Mouse (Mus musculus): ENCODE data around the gene Sebox. TPM values are rescaled to one million over a fixed set of nuclear protein-coding genes. Genes with fewer than 3 reads are reported as not detected.

Gene Sebox
- polyA plus RNA-seq, 1 experiment, result 14.7 TPM

DNA sequence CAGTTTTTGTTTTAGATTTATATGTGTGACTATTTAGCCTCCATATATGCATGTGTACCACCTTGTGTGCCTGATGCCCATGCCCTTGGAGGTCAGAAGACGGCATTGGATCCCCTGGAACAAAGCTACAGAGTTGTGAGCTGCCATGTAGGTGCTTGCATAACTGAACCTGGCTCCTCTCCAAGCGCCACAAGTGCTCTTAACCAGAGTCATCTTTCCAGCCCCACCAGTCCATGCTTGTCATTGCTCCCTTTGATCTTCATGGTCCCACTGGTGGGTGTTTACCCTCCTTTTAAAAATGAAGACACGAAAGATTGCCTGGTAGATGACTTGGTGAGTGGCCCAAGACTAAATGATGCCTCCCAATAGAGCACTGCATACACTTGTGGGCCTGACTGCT, 37.1 kb downstream of the Sebox start:
- TF ChIP-seq CTCF (IDR thresholded peaks at IDR 0.05; ENCODE audit: borderline replicate concordance, insufficient read depth, low read depth, low read length) (no peak), POLR2A (IDR thresholded peaks at IDR 0.05; ENCODE audit: borderline replicate concordance, insufficient read depth, low read length) (no peak)
- no peak for DNase-seq
- 81% methylated on average over 3 of the region's 3 CpGs for WGBS
- Histone ChIP-seq H3K27ac (ENCODE audit: insufficient read depth, low read length) (no peak overlapping the region), H3K4me3 (replicated peaks; ENCODE audit: insufficient read depth, low read depth, low read length) (no peak overlapping the region), H3K27me3 (ENCODE audit: control insufficient read depth, insufficient read depth, low read length) (no peaks in the 10 kb centered on the region), H3K4me1 (ENCODE audit: control insufficient read depth, insufficient read depth, low read length) (0 out of 2 replicates have a peak, but pooled peaks cover 6% of the 10 kb centered on the region)

DNA sequence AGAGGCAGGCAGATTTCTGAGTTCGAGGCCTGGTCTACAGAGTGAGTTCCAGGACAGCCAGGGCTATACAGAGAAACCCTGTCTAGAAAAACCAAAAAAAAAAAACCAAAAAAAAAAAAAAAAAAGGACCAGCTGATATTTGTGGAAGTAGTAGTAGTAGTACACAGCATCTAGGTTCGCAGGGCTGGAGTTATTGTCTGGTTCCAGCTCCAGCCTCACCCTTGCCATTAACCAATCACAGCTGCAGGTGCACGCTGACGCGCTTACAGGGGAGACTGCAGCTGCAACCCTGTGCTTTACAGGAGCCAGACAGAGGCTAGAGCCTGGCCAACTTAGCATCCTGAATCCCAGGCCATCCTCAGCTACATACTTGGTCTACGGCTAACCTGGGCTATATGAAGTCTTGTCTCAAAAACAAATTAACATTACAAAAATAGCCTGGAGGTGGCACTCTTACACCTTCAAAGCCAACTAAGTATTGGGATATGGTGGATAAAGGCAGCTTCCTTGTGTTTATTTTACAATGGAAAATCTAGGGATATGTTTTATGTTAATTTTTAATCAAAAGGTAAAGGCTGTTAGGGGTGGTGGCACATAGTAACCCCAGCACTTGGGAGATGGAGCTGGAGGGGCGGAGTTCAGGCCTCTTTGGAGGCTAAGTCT, 41.3 kb downstream of the Sebox start:
- TF ChIP-seq CTCF (IDR thresholded peaks at IDR 0.05; ENCODE audit: borderline replicate concordance, insufficient read depth, low read depth, low read length) (no peak), POLR2A (IDR thresholded peaks at IDR 0.05; ENCODE audit: borderline replicate concordance, insufficient read depth, low read length) (no peak)
- Histone ChIP-seq H3K4me3 (replicated peaks; ENCODE audit: insufficient read depth, low read depth, low read length) (no peak overlapping the region), H3K4me1 (ENCODE audit: control insufficient read depth, insufficient read depth, low read length) (no peaks in the 10 kb centered on the region), H3K27ac (ENCODE audit: insufficient read depth, low read length) (no peak overlapping the region), H3K27me3 (ENCODE audit: control insufficient read depth, insufficient read depth, low read length) (no peaks in the 10 kb centered on the region)
- DNase-seq, result no peak
- WGBS, result 96% methylated on average over 7 of the region's 7 CpGs

- Histone ChIP-seq H3K4me1 (ENCODE audit: control insufficient read depth, insufficient read depth, low read length) (no peaks in the 10 kb centered on the region), H3K27me3 (ENCODE audit: control insufficient read depth, insufficient read depth, low read length) (no peaks in the 10 kb centered on the region), H3K4me3 (replicated peaks; ENCODE audit: insufficient read depth, low read depth, low read length) (no peak overlapping the region), H3K27ac (ENCODE audit: insufficient read depth, low read length) (no peak overlapping the region)
- 77% methylated on average over 8 of the region's 8 CpGs for WGBS
- TF ChIP-seq POLR2A (IDR thresholded peaks at IDR 0.05; ENCODE audit: borderline replicate concordance, insufficient read depth, low read length), result no peak
- no peak for TF ChIP-seq CTCF (IDR thresholded peaks at IDR 0.05; ENCODE audit: borderline replicate concordance, insufficient read depth, low read depth, low read length)
- no peak for DNase-seq
Measured at GRCm38 (mm10) chr11:78545181-78545580, 41.9 kb downstream of the Sebox start.

DNA sequence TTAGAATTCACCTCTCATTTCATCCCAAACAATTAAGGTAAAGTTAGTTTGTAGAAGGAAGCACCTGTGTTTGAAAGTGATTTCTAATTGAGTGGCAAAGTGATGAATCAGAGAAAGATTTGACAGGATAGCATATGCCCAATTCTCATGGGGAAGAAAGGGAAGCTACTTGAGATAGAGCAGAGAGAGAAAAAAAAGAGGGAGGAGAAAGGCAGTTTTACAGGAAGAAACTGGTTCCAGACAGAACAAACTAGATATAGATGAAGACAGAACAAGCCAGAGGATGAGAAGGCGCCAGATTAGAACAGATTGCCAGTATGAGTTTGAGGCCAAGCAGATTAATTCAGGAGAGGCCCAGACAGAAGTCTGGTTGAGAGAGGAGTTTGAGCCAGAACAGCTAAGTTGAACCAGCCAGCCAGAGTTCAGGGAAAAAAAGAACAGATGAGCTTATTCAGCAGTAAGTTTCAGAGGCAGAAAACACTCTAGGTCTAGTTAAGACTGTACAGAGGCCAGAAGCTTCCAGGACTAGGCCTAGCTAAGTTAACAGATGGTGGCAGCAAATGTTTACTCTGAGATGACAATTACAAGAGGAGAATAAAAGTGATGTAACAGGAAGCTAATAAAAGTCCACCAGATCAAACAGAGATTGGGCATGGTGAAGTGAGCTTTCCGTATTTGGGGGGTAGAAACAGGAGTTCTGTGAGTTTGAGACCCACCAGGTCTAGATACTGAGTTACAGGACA, 44.6 kb downstream of the Sebox start:
- 84% methylated on average over 2 of the region's 2 CpGs for WGBS
- DNase-seq, result no peak
- Histone ChIP-seq H3K27me3 (ENCODE audit: control insufficient read depth, insufficient read depth, low read length) (no peaks in the 10 kb centered on the region), H3K4me1 (ENCODE audit: control insufficient read depth, insufficient read depth, low read length) (no peaks in the 10 kb centered on the region), H3K4me3 (replicated peaks; ENCODE audit: insufficient read depth, low read depth, low read length) (no peak overlapping the region), H3K27ac (ENCODE audit: insufficient read depth, low read length) (no peak overlapping the region)
- TF ChIP-seq POLR2A (IDR thresholded peaks at IDR 0.05; ENCODE audit: borderline replicate concordance, insufficient read depth, low read length) (no peak), CTCF (IDR thresholded peaks at IDR 0.05; ENCODE audit: borderline replicate concordance, insufficient read depth, low read depth, low read length) (no peak)

GRCm38 (mm10) chr11:78549491-78549987, 46.3 kb downstream of the Sebox start:
- WGBS, result 34% methylated on average over 5 of the region's 5 CpGs
- H3K27ac ChIP-seq (ENCODE audit: insufficient read depth, low read length), result no peak overlapping the region
- no peaks in the 10 kb centered on the region for H3K4me1 ChIP-seq (ENCODE audit: control insufficient read depth, insufficient read depth, low read length)
- H3K27me3 ChIP-seq (ENCODE audit: control insufficient read depth, insufficient read depth, low read length), result no peaks in the 10 kb centered on the region
- DNase-seq, result no peak
- H3K4me3 ChIP-seq (replicated peaks; ENCODE audit: insufficient read depth, low read depth, low read length), result peak overlapping the region; percentile 80
- TF ChIP-seq POLR2A (IDR thresholded peaks at IDR 0.05; ENCODE audit: borderline replicate concordance, insufficient read depth, low read length), result no peak
- TF ChIP-seq CTCF (IDR thresholded peaks at IDR 0.05; ENCODE audit: borderline replicate concordance, insufficient read depth, low read depth, low read length), result no peak

GRCm38 (mm10) chr11:78550168-78551058, 47.2 kb downstream of the Sebox start, which contains the start of gene Tmem97:
Gene Tmem97 (minus strand): TSS chr11:78550777.
- peak within 1 kb of the TSS; percentile 22; the same call in 1 of the 2 replicates for H3K27ac ChIP-seq (ENCODE audit: insufficient read depth, low read length)
- no peaks in the 10 kb centered on the region for H3K27me3 ChIP-seq (ENCODE audit: control insufficient read depth, insufficient read depth, low read length)
- DNase-seq, result peak; percentile 93 to 97
- TF ChIP-seq CTCF (IDR thresholded peaks at IDR 0.05; ENCODE audit: borderline replicate concordance, insufficient read depth, low read depth, low read length) (no peak), POLR2A (IDR thresholded peaks at IDR 0.05; ENCODE audit: borderline replicate concordance, insufficient read depth, low read length) (peak; percentile 94)
- WGBS, result under 1% methylated on average over 60 of the region's 60 CpGs
- peak within 1 kb of the TSS; percentile 80 for H3K4me3 ChIP-seq (replicated peaks; ENCODE audit: insufficient read depth, low read depth, low read length)
- H3K4me1 ChIP-seq (ENCODE audit: control insufficient read depth, insufficient read depth, low read length), result no peaks in the 10 kb centered on the region

- WGBS, result 34% methylated on average over 6 of the region's 6 CpGs
- no peak overlapping the region for H3K27ac ChIP-seq (ENCODE audit: insufficient read depth, low read length)
- no peaks in the 10 kb centered on the region for H3K27me3 ChIP-seq (ENCODE audit: control insufficient read depth, insufficient read depth, low read length)
- H3K4me3 ChIP-seq (replicated peaks; ENCODE audit: insufficient read depth, low read depth, low read length), result peak overlapping the region; percentile 80
- TF ChIP-seq POLR2A (IDR thresholded peaks at IDR 0.05; ENCODE audit: borderline replicate concordance, insufficient read depth, low read length) (no peak), CTCF (IDR thresholded peaks at IDR 0.05; ENCODE audit: borderline replicate concordance, insufficient read depth, low read depth, low read length) (no peak)
- H3K4me1 ChIP-seq (ENCODE audit: control insufficient read depth, insufficient read depth, low read length), result no peaks in the 10 kb centered on the region
- DNase-seq, result no peak
Measured at GRCm38 (mm10) chr11:78551059-78551398, 47.8 kb downstream of the Sebox start.

Other genes starting within 250 kb of the Sebox start
- 112 and 118 TPM in 2 replicates for gene 2610507B11Rik, start 241.7 kb upstream of the Sebox start, polyA plus RNA-seq (2012; rRNA removed)
- gene BC030499, start 212.6 kb upstream of the Sebox start, polyA plus RNA-seq (2012; rRNA removed), result 2.6 and 2.9 TPM in 2 replicates
- 17.6 and 19.0 TPM in 2 replicates for gene Spag5, start 201.9 kb upstream of the Sebox start, polyA plus RNA-seq (2012; rRNA removed)
- 2,621 and 2,670 TPM in 2 replicates for gene Aldoc, start 180.5 kb upstream of the Sebox start, polyA plus RNA-seq (2012; rRNA removed)
- gene Pigs, start 175.0 kb upstream of the Sebox start, polyA plus RNA-seq (2012; rRNA removed), result 94.2 and 98.6 TPM in 2 replicates
- 72.2 and 75.2 TPM in 2 replicates for gene Unc119, start 160.0 kb upstream of the Sebox start, polyA plus RNA-seq (2012; rRNA removed)
- not detected in 2 replicates for gene Foxn1, start 116.9 kb upstream of the Sebox start, polyA plus RNA-seq (2012; rRNA removed)
- gene Slc13a2, start 81.2 kb upstream of the Sebox start, polyA plus RNA-seq (2012; rRNA removed), result not detected in 2 replicates
- 15.2 and 15.4 TPM in 2 replicates for gene Slc46a1, start 37.8 kb upstream of the Sebox start, polyA plus RNA-seq (2012; rRNA removed)
- 29.0 and 32.0 TPM in 2 replicates for gene Sarm1, start 5.7 kb upstream of the Sebox start, polyA plus RNA-seq (2012; rRNA removed)
- gene Vtn, start 4.4 kb upstream of the Sebox start, polyA plus RNA-seq (2012; rRNA removed), result 142 and 143 TPM in 2 replicates
- 67.9 and 69.5 TPM in 2 replicates for gene Tmem199, start 8.7 kb downstream of the Sebox start, polyA plus RNA-seq (2012; rRNA removed)
- 133 TPM in 2 replicates for gene Poldip2, start 8.7 kb downstream of the Sebox start, polyA plus RNA-seq (2012; rRNA removed)
- gene Tnfaip1, start 32.9 kb downstream of the Sebox start, polyA plus RNA-seq (2012; rRNA removed), result 36.7 and 38.0 TPM in 2 replicates
- gene Ift20, start 32.9 kb downstream of the Sebox start, polyA plus RNA-seq (2012; rRNA removed), result 83.7 and 91.8 TPM in 2 replicates
- gene Tmem97, start 47.3 kb downstream of the Sebox start, polyA plus RNA-seq (2012; rRNA removed), result 15.6 and 15.9 TPM in 2 replicates
- 25.6 TPM in 2 replicates for gene Nlk, start 193.9 kb downstream of the Sebox start, polyA plus RNA-seq (2012; rRNA removed)
- gene Ccnq, start 248.3 kb downstream of the Sebox start, polyA plus RNA-seq (2012; rRNA removed), result 30.8 and 31.2 TPM in 2 replicates